13 mouse cellular contexts compared by ENCODE assay signal in genomic region chr14:62868254-62868653, GRCm38 (mm10). TPM values are rescaled to one million over a fixed set of nuclear protein-coding genes. Genes with fewer than 3 reads are reported as not detected.
DNase-seq lines count a peak whose midpoint lies in the region; ATAC-seq and TF ChIP-seq lines count a peak whose summit lies in the region.
"Had no signal": no experiment of that assay in that cellular context is flagged by ENCODE, and none has a peak within 500 bp of the region (broad histone marks: within the 10 kb centered on the region; RNA-seq: fewer than 3 reads in every experiment).

No protein-coding gene starts in this region.

- 0 out of 2 replicates have a peak overlapping the region, but pooled peaks have one; percentile 11 for H3K27ac ChIP-seq in liver, adult 2 months (replicated peaks; ENCODE audit: insufficient read depth, low read depth, low read length)
- H3K27ac ChIP-seq in liver, embryonic 11.5 days (ENCODE audit: low read depth, low read length), result no peak overlapping the region
- no peak overlapping the region for H3K27ac ChIP-seq in MEL (ENCODE audit: control insufficient read depth, low read depth, low read length)
- peak overlapping the region; percentile 97 for H3K27ac ChIP-seq in bone marrow macrophage, adult 2 months (ENCODE audit: insufficient read depth, low read depth, low read length)
- H3K27ac ChIP-seq in limb, embryonic 12.5 days, result peak overlapping the region; percentile 59; the same call in 1 of the 2 replicates
- H3K27ac ChIP-seq: heart, adult 2 months; kidney, embryonic 15.5 days had no signal

- H3K4me2 ChIP-seq in liver, embryonic 11.5 days, result no peak overlapping the region
- H3K4me2 ChIP-seq in limb, embryonic 12.5 days, result no peak overlapping the region
- H3K4me2 ChIP-seq: kidney, embryonic 15.5 days had no signal

- no peak for ATAC-seq in liver, embryonic 11.5 days (replicated peaks; ENCODE audit: low FRiP score)
- 0 out of 2 replicates have a peak, but pooled peaks have one; percentile 15 for ATAC-seq in limb, embryonic 12.5 days (ENCODE audit: insufficient number of reproducible peaks, insufficient read depth, low FRiP score, low TSS enrichment, low read depth)
- no peak for ATAC-seq in megakaryocyte-erythroid progenitor cell, adult 5-6 weeks (replicated peaks; ENCODE audit: low FRiP score, low TSS enrichment, poor library complexity, severe bottlenecking)
- ATAC-seq: activated CD4-positive, CD25-positive, alpha-beta regulatory T cell, adult 4 months had no signal

- no peak for TF ChIP-seq EP300 in MEL (IDR thresholded peaks at IDR 0.05; ENCODE audit: low read depth in 1 of 2, low read length in 2 of 2)

- DNase-seq in liver, adult 2 months (ENCODE audit: extremely low read depth, low read depth, low spot score), result peak; percentile 30
- no peak for DNase-seq in liver, embryonic 11.5 days (ENCODE audit: low spot score)
- DNase-seq in MEL (ENCODE audit: low read depth, low spot score), result no peak
- no peak for DNase-seq in right cerebral cortex, postnatal 10 days (ENCODE audit: low spot score in 2 of 2)
- DNase-seq: cerebellum, adult 11 months; heart, adult 2 months; lung, postnatal 10 days; thymus, postnatal 4 days had no signal

- no peaks in the 10 kb centered on the region for H3K36me3 ChIP-seq in liver, adult 2 months (ENCODE audit: control insufficient read depth, insufficient read depth, low read length)
- no peaks in the 10 kb centered on the region for H3K36me3 ChIP-seq in liver, embryonic 11.5 days (ENCODE audit: control insufficient read depth, insufficient read depth, low read length)
- peaks cover 0 to 52% of the 10 kb centered on the region in 2 experiments; a peak in 2 of 4 replicates for H3K36me3 ChIP-seq in MEL (ENCODE audit: control insufficient read depth in 1 of 2, insufficient read depth in 2 of 2, low read length in 2 of 2)
- 0 out of 2 replicates have a peak, but pooled peaks cover 4% of the 10 kb centered on the region for H3K36me3 ChIP-seq in limb, embryonic 12.5 days

- WGBS in liver, adult 2 months, result 17% methylated on average over 3 of the region's 3 CpGs
- 63% methylated on average over 3 of the region's 3 CpGs for WGBS in liver, embryonic 11.5 days
- 56% methylated on average over 3 of the region's 3 CpGs for WGBS in limb, embryonic 12.5 days

- TF ChIP-seq POLR2A in liver, adult 2 months (IDR thresholded peaks at IDR 0.05; ENCODE audit: extremely low read depth, insufficient read depth, low read length), result no peak
- no peak for TF ChIP-seq POLR2A in MEL (IDR thresholded peaks at IDR 0.05; ENCODE audit: control insufficient read depth in 1 of 2, insufficient read depth in 1 of 2, low read depth in 1 of 2, low read length in 2 of 2, poor library complexity in 1 of 2)
- TF ChIP-seq POLR2A in bone marrow macrophage, adult 2 months (IDR thresholded peaks at IDR 0.05; ENCODE audit: borderline replicate concordance, low read depth, low read length), result no peak

- TF ChIP-seq CTCF in liver, adult 2 months (IDR thresholded peaks at IDR 0.05; ENCODE audit: low read depth, low read length), result no peak
- no peak for TF ChIP-seq CTCF in MEL (IDR thresholded peaks at IDR 0.05 in 2 of 3, conservative IDR thresholded peaks at IDR 0.05 in 1 of 3; ENCODE audit: control insufficient read depth in 1 of 3, insufficient read depth in 1 of 3, low read depth in 2 of 3, low read length in 3 of 3, poor library complexity in 1 of 3, severe bottlenecking in 1 of 3)
- TF ChIP-seq CTCF in bone marrow macrophage, adult 2 months (IDR thresholded peaks at IDR 0.05; ENCODE audit: low read depth, low read length), result no peak

- H3K27me3 ChIP-seq in liver, adult 2 months (ENCODE audit: control insufficient read depth, insufficient read depth, low read length), result no peaks in the 10 kb centered on the region
- no peaks in the 10 kb centered on the region for H3K27me3 ChIP-seq in liver, embryonic 11.5 days (replicated peaks; ENCODE audit: control insufficient read depth, insufficient read depth, low read length)
- no peaks in the 10 kb centered on the region for H3K27me3 ChIP-seq in MEL (ENCODE audit: control insufficient read depth in 1 of 2, insufficient read depth in 2 of 2, low read length in 2 of 2)
- no peaks in the 10 kb centered on the region for H3K27me3 ChIP-seq in limb, embryonic 12.5 days
- H3K27me3 ChIP-seq: kidney, embryonic 15.5 days had no signal

- H3K79me2 ChIP-seq in liver, adult 2 months (ENCODE audit: control insufficient read depth, insufficient read depth, low read length), result peaks cover 39% of the 10 kb centered on the region
- no peaks in the 10 kb centered on the region for H3K79me2 ChIP-seq in MEL (ENCODE audit: control insufficient read depth, insufficient read depth, low read length, poor library complexity)

- H3K4me1 ChIP-seq in liver, adult 2 months (ENCODE audit: control insufficient read depth, insufficient read depth, low read length), result peaks cover 13% of the 10 kb centered on the region
- no peaks in the 10 kb centered on the region for H3K4me1 ChIP-seq in liver, embryonic 11.5 days (replicated peaks; ENCODE audit: control insufficient read depth, insufficient read depth, low read length)
- peaks cover 29 to 34% of the 10 kb centered on the region in 2 experiments for H3K4me1 ChIP-seq in MEL (ENCODE audit: control insufficient read depth in 1 of 2, insufficient read depth in 2 of 2, low read length in 2 of 2)
- H3K4me1 ChIP-seq in bone marrow macrophage, adult 2 months (ENCODE audit: control insufficient read depth, insufficient read depth, low read length), result peaks cover 73% of the 10 kb centered on the region
- peaks cover 14% of the 10 kb centered on the region for H3K4me1 ChIP-seq in limb, embryonic 12.5 days (replicated peaks)

- H3K9me3 ChIP-seq in liver, embryonic 11.5 days (ENCODE audit: control insufficient read depth, low read length), result no peaks in the 10 kb centered on the region
- H3K9me3 ChIP-seq in MEL (replicated peaks; ENCODE audit: insufficient read depth, low read length), result no peaks in the 10 kb centered on the region
- peaks cover 11% of the 10 kb centered on the region; the same call in 1 of the 2 replicates for H3K9me3 ChIP-seq in limb, embryonic 12.5 days

- TF ChIP-seq RAD21 in MEL (IDR thresholded peaks at IDR 0.05; ENCODE audit: low read depth, low read length), result no peak

- H3K4me3 ChIP-seq in liver, adult 2 months (ENCODE audit: insufficient read depth, low read depth, low read length), result no peak overlapping the region
- H3K4me3 ChIP-seq in liver, embryonic 11.5 days (ENCODE audit: low read depth, low read length), result no peak overlapping the region
- no peak overlapping the region for H3K4me3 ChIP-seq in MEL (ENCODE audit: control insufficient read depth in 1 of 2, insufficient read depth in 1 of 2, low read depth in 2 of 2, low read length in 2 of 2)
- H3K4me3 ChIP-seq in bone marrow macrophage, adult 2 months (ENCODE audit: insufficient read depth, low read length), result 0 out of 2 replicates have a peak overlapping the region, but pooled peaks have one; percentile 1
- H3K4me3 ChIP-seq in limb, embryonic 12.5 days (replicated peaks), result no peak overlapping the region
- H3K4me3 ChIP-seq: heart, adult 2 months; kidney, embryonic 15.5 days had no signal

- H3K9ac ChIP-seq in liver, adult 2 months (ENCODE audit: low read depth, low read length), result no peak overlapping the region
- H3K9ac ChIP-seq in liver, embryonic 11.5 days (ENCODE audit: low read depth, low read length), result no peak overlapping the region
- H3K9ac ChIP-seq in MEL (ENCODE audit: control insufficient read depth, low read depth, low read length, poor library complexity, severe bottlenecking), result no peak overlapping the region
- no peak overlapping the region for H3K9ac ChIP-seq in limb, embryonic 12.5 days (replicated peaks)
- H3K9ac ChIP-seq: kidney, embryonic 15.5 days had no signal

TF ChIP-seq in MEL, 35 proteins besides CTCF, POLR2A, EP300 and RAD21:
- TF ChIP-seq MAFK (IDR thresholded peaks at IDR 0.05; ENCODE audit: borderline replicate concordance, low read depth, low read length) (0 out of 2 replicates have a peak, but pooled peaks have one; percentile 15), ZNF384 (IDR thresholded peaks at IDR 0.05; ENCODE audit: low read depth, low read length) (peak; percentile 27; the same call in 1 of the 2 replicates), ZC3H11A (IDR thresholded peaks at IDR 0.05; ENCODE audit: low read depth, low read length) (no peak), BHLHE40 (IDR thresholded peaks at IDR 0.05; ENCODE audit: borderline replicate concordance, low read depth, low read length) (no peak)

RNA-seq across cellular contexts. Expression of gene Wdfy2, which starts 30.8 kb away (rescaled TPM):
- total RNA-seq in liver, adult 2 months (2014; rRNA removed), result 10.7 and 11.5 TPM in 2 replicates
- polyA plus RNA-seq in liver, adult 2 months (2012; rRNA removed), result 4.8 and 6.1 TPM in 2 replicates
- polyA plus RNA-seq in liver, embryonic 11.5 days (2014; fragmentation: Nextera tagmentation; extraction: Ambion mirVana), result 6.0 and 6.7 TPM in 2 replicates
- total RNA-seq in MEL (2012; rRNA removed), result 2.7 and 3.3 TPM in 2 replicates
- polyA plus RNA-seq in MEL (2012; ENCODE audit: insufficient read depth in 1 of 2, insufficient read length in 2 of 2, low read depth in 1 of 2, low replicate concordance in 2 of 2, missing spikeins in 1 of 2), result 1 to 10 TPM in 1 of 2 experiments, not detected in 1; 4.1 TPM
- 80.6 and 83.5 TPM in 2 replicates for polyA plus RNA-seq in bone marrow macrophage, adult 2 months (2012; ENCODE audit: insufficient read depth, insufficient read length, missing spikeins)
- 11.4 and 11.8 TPM in 2 replicates for polyA plus RNA-seq in limb, embryonic 12.5 days (2016; fragmentation: Nextera tagmentation; extraction: Ambion mirVana)
- total RNA-seq in megakaryocyte-erythroid progenitor cell, adult 5-6 weeks (2014; fragmentation: Nextera tagmentation), result 2.8 and 5.7 TPM in 2 replicates
- 4.8 and 4.9 TPM in 2 replicates for total RNA-seq in megakaryocyte-erythroid progenitor cell, adult 5-6 weeks (2017)

Comparison
In these comparisons a context has a peak if more than half of its experiments do, and no peak if none do; other contexts are left out.
1. H3K27ac ChIP-seq: peak in liver, adult 2 months (single experiment), bone marrow macrophage, adult 2 months (single experiment) and limb, embryonic 12.5 days (single experiment); none in liver, embryonic 11.5 days (single experiment) and MEL (single experiment).